Mouse (Mus musculus) left cerebral cortex, postnatal 10 days (tissue): ENCODE measurements around the gene Trex1. TPM values are rescaled to one million over a fixed set of nuclear protein-coding genes. Genes with fewer than 3 reads are reported as not detected.
A peak's percentile ranks its signal among the peaks of the same experiment; 100 is the strongest.

Experiments
- DNase-seq, 2 experiments: peaks; one replicate each; pipeline ENCODE4 v3.0.0; 2021 to 2022; ENCODE audit warnings: low spot score in 2 of 2, mixed read lengths in 1 of 2; ENCODE audit errors: extremely low spot score in 1 of 2
- intact Hi-C: fragments of 180-260 bp; cut with DNase I; formaldehyde crosslinking; loops from one replicate; pipeline ENCODE4 v1.15.1; 2025
- total RNA-seq, 2 experiments: library from RNA; stranded (reverse); gene quantifications; 2 replicates each; pipeline ENCODE4 v1.2.3; 2021

Trex1 gene
- total RNA-seq, 2 experiments from 2014 or later, result 11.4 to 12.1 TPM

- intact Hi-C loops, result loop anchor here (10.0 kb wide), 1 partner anchor 741 kb away; the partner anchor contains the start of gene Nme6
- no peak for DNase-seq
Observed at GRCm38 (mm10) chr9:109093786-109094552, 34.4 kb upstream of the Trex1 start.

- no peak for DNase-seq
- intact Hi-C loops, result loop anchor here (10.0 kb wide), 1 partner anchor 742 kb away; the partner anchor contains the start of gene Nme6
Observed at GRCm38 (mm10) chr9:109092799-109093198, 33.3 kb upstream of the Trex1 start.

- DNase-seq, result no peak
- intact Hi-C loops, result loop anchor here (10.0 kb wide), 1 partner anchor 743 kb away; the partner anchor contains the start of gene Nme6
Observed at GRCm38 (mm10) chr9:109091802-109092201, 32.3 kb upstream of the Trex1 start.

- no peak for DNase-seq
- intact Hi-C loops, result loop anchor here (10.0 kb wide), 1 partner anchor 744 kb away; the partner anchor contains the start of gene Nme6
Observed at GRCm38 (mm10) chr9:109090446-109090845, 30.9 kb upstream of the Trex1 start.

GRCm38 (mm10) chr9:109087987-109088386 is 28.5 kb upstream of the Trex1 start:
- DNase-seq, result peak in 1 of 2 experiments; percentile 48

GRCm38 (mm10) chr9:109084922-109085321 is 25.4 kb upstream of the Trex1 start:
- intact Hi-C loops, result loop anchor here (5.0 kb wide), 1 partner anchor 777 kb away; no protein-coding TSS in a partner anchor
- no peak for DNase-seq

More at GRCm38 (mm10) chr9:109087987-109088386, 28.5 kb upstream of the Trex1 start:
- intact Hi-C loops, result loop anchor here (1.0 to 5.0 kb wide), 2 partner anchors 36 to 774 kb away; no protein-coding TSS in a partner anchor

GRCm38 (mm10) chr9:109082124-109082800 is 22.7 kb upstream of the Trex1 start, which contains the start of the genes Ccdc51 and Tma7:
Gene Ccdc51 (plus strand): TSS chr9:109082493.
Gene Tma7 (minus strand): TSS chr9:109082587.
- intact Hi-C loops, result no loop called here

GRCm38 (mm10) chr9:109081749-109082123 is 22.2 kb upstream of the Trex1 start:
- no peak for DNase-seq
- intact Hi-C loops, result no loop called here

More at GRCm38 (mm10) chr9:109082124-109082800, 22.7 kb upstream of the Trex1 start, which contains the start of the genes Ccdc51 and Tma7:
- peak; percentile 89 for DNase-seq

- intact Hi-C loops, result no loop called here
- no peak for DNase-seq
Observed at GRCm38 (mm10) chr9:109080516-109080915, 21.0 kb upstream of the Trex1 start.

GRCm38 (mm10) chr9:109073661-109074573 is 14.4 kb upstream of the Trex1 start, which contains the start of gene Atrip:
Gene Atrip (minus strand): TSS chr9:109074124.
- intact Hi-C loops, result no loop called here
- peak; percentile 94 to 95 for DNase-seq

GRCm38 (mm10) chr9:109068095-109068735 is 8.7 kb upstream of the Trex1 start:
- no peak for DNase-seq
- intact Hi-C loops, result loop anchor here (5.0 kb wide), 1 partner anchor 121 kb away; no protein-coding TSS in a partner anchor

- intact Hi-C loops, result loop anchor here (5.0 kb wide), 1 partner anchor 124 kb away; the partner anchor contains the start of gene Uqcrc1
- DNase-seq, result no peak
Observed at GRCm38 (mm10) chr9:109060898-109061295, 1.4 kb upstream of the Trex1 start.

GRCm38 (mm10) chr9:109060184-109060897 is 807 bp upstream of the Trex1 start:
- no peak for DNase-seq
- intact Hi-C loops, result loop anchor here (5.0 kb wide), 1 partner anchor 123 kb away; the partner anchor contains the start of gene Uqcrc1

GRCm38 (mm10) chr9:109058006-109058765 is 1.3 kb downstream of the Trex1 start:
- intact Hi-C loops, result loop anchor here (2.0 kb wide), 1 partner anchor 55 kb away; no protein-coding TSS in a partner anchor

GRCm38 (mm10) chr9:109057543-109057942 is 2.0 kb downstream of the Trex1 start:
- DNase-seq, result no peak

More at GRCm38 (mm10) chr9:109058006-109058765, 1.3 kb downstream of the Trex1 start:
- DNase-seq, result no peak

GRCm38 (mm10) chr9:109056916-109057315 is 2.6 kb downstream of the Trex1 start:
- no peak for DNase-seq
- intact Hi-C loops, result no loop called here

More at GRCm38 (mm10) chr9:109057543-109057942, 2.0 kb downstream of the Trex1 start:
- intact Hi-C loops, result no loop called here
